Mouse (Mus musculus): Measurements from ENCODE around the gene Olfr1245. TPM values are rescaled to one million over a fixed set of nuclear protein-coding genes. Genes with fewer than 3 reads are reported as not detected.

Olfr1245 gene
- polyA plus RNA-seq, 1 experiment from 2014 or later = not detected

Other genes with a start within 250 kb of the Olfr1245 start
- not detected in 2 replicates for gene Olfr1232, start 248.8 kb downstream of the Olfr1245 start, polyA plus RNA-seq (2014; fragmentation: Nextera tagmentation; extraction: Ambion mirVana)
- not detected in 2 replicates for gene Olfr1233, start 236.0 kb downstream of the Olfr1245 start, polyA plus RNA-seq (2014; fragmentation: Nextera tagmentation; extraction: Ambion mirVana)
- not detected in 2 replicates for gene Olfr1234, start 213.6 kb downstream of the Olfr1245 start, polyA plus RNA-seq (2014; fragmentation: Nextera tagmentation; extraction: Ambion mirVana)
- not detected in 2 replicates for gene Olfr1238, start 168.8 kb downstream of the Olfr1245 start, polyA plus RNA-seq (2014; fragmentation: Nextera tagmentation; extraction: Ambion mirVana)
- not detected in 2 replicates for gene Olfr1239, start 158.0 kb downstream of the Olfr1245 start, polyA plus RNA-seq (2014; fragmentation: Nextera tagmentation; extraction: Ambion mirVana)
- gene Olfr1240, start 135.4 kb downstream of the Olfr1245 start, polyA plus RNA-seq (2014; fragmentation: Nextera tagmentation; extraction: Ambion mirVana) = not detected in 2 replicates
- gene Olfr1241, start 91.3 kb downstream of the Olfr1245 start, polyA plus RNA-seq (2014; fragmentation: Nextera tagmentation; extraction: Ambion mirVana) = not detected in 2 replicates
- not detected in 2 replicates for gene Olfr1242, start 80.1 kb downstream of the Olfr1245 start, polyA plus RNA-seq (2014; fragmentation: Nextera tagmentation; extraction: Ambion mirVana)
- gene Olfr1243, start 47.0 kb downstream of the Olfr1245 start, polyA plus RNA-seq (2014; fragmentation: Nextera tagmentation; extraction: Ambion mirVana) = not detected in 2 replicates
- not detected in 2 replicates for gene Olfr1246, start 14.7 kb upstream of the Olfr1245 start, polyA plus RNA-seq (2014; fragmentation: Nextera tagmentation; extraction: Ambion mirVana)
- not detected in 2 replicates for gene Olfr1247, start 35.7 kb upstream of the Olfr1245 start, polyA plus RNA-seq (2014; fragmentation: Nextera tagmentation; extraction: Ambion mirVana)
- not detected in 2 replicates for gene Olfr1248, start 39.8 kb upstream of the Olfr1245 start, polyA plus RNA-seq (2014; fragmentation: Nextera tagmentation; extraction: Ambion mirVana)
- not detected in 2 replicates for gene Olfr1249, start 56.5 kb upstream of the Olfr1245 start, polyA plus RNA-seq (2014; fragmentation: Nextera tagmentation; extraction: Ambion mirVana)
- not detected in 2 replicates for gene Olfr1250, start 83.0 kb upstream of the Olfr1245 start, polyA plus RNA-seq (2014; fragmentation: Nextera tagmentation; extraction: Ambion mirVana)
- not detected in 2 replicates for gene Olfr1251, start 93.5 kb upstream of the Olfr1245 start, polyA plus RNA-seq (2014; fragmentation: Nextera tagmentation; extraction: Ambion mirVana)
- gene Olfr1252, start 146.6 kb upstream of the Olfr1245 start, polyA plus RNA-seq (2014; fragmentation: Nextera tagmentation; extraction: Ambion mirVana) = not detected in 2 replicates
- gene Olfr1253, start 178.6 kb upstream of the Olfr1245 start, polyA plus RNA-seq (2014; fragmentation: Nextera tagmentation; extraction: Ambion mirVana) = not detected in 2 replicates
- not detected in 2 replicates for gene Olfr1254, start 215.2 kb upstream of the Olfr1245 start, polyA plus RNA-seq (2014; fragmentation: Nextera tagmentation; extraction: Ambion mirVana)
- gene Olfr1255, start 233.6 kb upstream of the Olfr1245 start, polyA plus RNA-seq (2014; fragmentation: Nextera tagmentation; extraction: Ambion mirVana) = not detected in 2 replicates

All from neural tube, embryonic 14.5 days (tissue).